Mouse (Mus musculus) CH12.LX (cell line): ENCODE results near the gene Rras2. TPM values are rescaled to one million over a fixed set of nuclear protein-coding genes. Genes with fewer than 3 reads are reported as not detected.

ENCODE experiments used
- DNase-seq: peaks from one replicate; pipeline ENCODE4 v3.0.0-alpha.2; 2013; ENCODE audit errors: extremely low read depth
- H3K27ac ChIP-seq: 2 replicates; pipeline ENCODE4 v1.5.1; 2012; ENCODE audit warnings: low read depth, mild to moderate bottlenecking, control low read depth, moderate library complexity; ENCODE audit not compliant: insufficient read depth
- H3K27me3 ChIP-seq: replicated peaks from 2 replicates; pipeline ENCODE3; 2012; ENCODE audit warnings: inconsistent platforms
- H3K36me3 ChIP-seq, 2 experiments: replicated peaks in 1 of 2; 2 replicates each; pipeline versions ENCODE3 to v1.6.1; 2012; ENCODE audit warnings: inconsistent platforms in 1 of 2, low read length in 1 of 2, mild to moderate bottlenecking in 1 of 2, mixed read lengths in 1 of 2, moderate library complexity in 1 of 2; ENCODE audit not compliant: control insufficient read depth in 1 of 2, insufficient read depth in 1 of 2
- H3K4me1 ChIP-seq, 2 experiments: 2 replicates each; pipeline ENCODE4 v1.6.1; 2012; ENCODE audit warnings: inconsistent platforms in 1 of 2, moderate library complexity in 1 of 2; ENCODE audit not compliant: insufficient read depth in 2 of 2, control insufficient read depth in 1 of 2
- H3K4me2 ChIP-seq: 2 replicates; pipeline ENCODE4 v1.6.1; 2012; ENCODE audit warnings: low read depth, mild to moderate bottlenecking, control low read depth; ENCODE audit not compliant: poor library complexity, insufficient read depth, severe bottlenecking
- H3K4me3 ChIP-seq, 3 experiments: fragments of 150-350 bp in 1 of 3; sonication (generic) in 1 of 3; replicated peaks in 1 of 3; 2 replicates each; pipeline versions ENCODE3 to v1.5.1; 2011 to 2012; ENCODE audit warnings: low read depth in 2 of 3, low read length in 2 of 3, mild to moderate bottlenecking in 2 of 3, moderate library complexity in 2 of 3, control low read depth in 1 of 3, improper control_type of control experiment in 1 of 3, inconsistent platforms in 1 of 3, mixed read lengths in 1 of 3; ENCODE audit not compliant: poor library complexity in 1 of 3
- H3K79me2 ChIP-seq: replicated peaks from 2 replicates; pipeline ENCODE4 v1.6.1; 2012; ENCODE audit warnings: mild to moderate bottlenecking, moderate library complexity; ENCODE audit not compliant: control insufficient read depth, poor library complexity, insufficient read depth, severe bottlenecking; ENCODE audit errors: extremely low read depth
- H3K9ac ChIP-seq: 2 replicates; pipeline ENCODE4 v1.6.1; 2012; ENCODE audit warnings: low read depth, mild to moderate bottlenecking, control low read depth, moderate library complexity; ENCODE audit not compliant: insufficient read depth
- H3K9me3 ChIP-seq: replicated peaks from 2 replicates; pipeline ENCODE3; 2012; ENCODE audit warnings: low read length, inconsistent platforms, mixed read lengths
- BHLHE40 ChIP-seq: IDR thresholded peaks from 2 replicates; pipeline ENCODE4 v1.6.1; 2011; ENCODE audit warnings: mild to moderate bottlenecking, low read depth, low read length, improper control_type of control experiment
- CHD2 ChIP-seq: IDR thresholded peaks from 2 replicates; pipeline ENCODE4 v1.6.1; 2011; ENCODE audit warnings: low read length, improper control_type of control experiment
- ETS1 ChIP-seq: conservative IDR thresholded peaks from 2 replicates; pipeline ENCODE4 v1.6.1; 2012; ENCODE audit warnings: low read depth, mild to moderate bottlenecking, inconsistent platforms, low read length, improper control_type of control experiment, moderate library complexity
- JUN ChIP-seq: IDR thresholded peaks from 2 replicates; pipeline ENCODE4 v1.6.1; 2011; ENCODE audit warnings: low read depth, mild to moderate bottlenecking, low read length, improper control_type of control experiment, moderate library complexity; ENCODE audit not compliant: insufficient read depth
- JUND ChIP-seq: conservative IDR thresholded peaks from 2 replicates; pipeline ENCODE4 v1.6.1; 2011; ENCODE audit warnings: low read depth, low read length, improper control_type of control experiment
- MAFK ChIP-seq: IDR thresholded peaks from 2 replicates; pipeline ENCODE4 v1.6.1; 2011; ENCODE audit warnings: low read length, improper control_type of control experiment; ENCODE audit not compliant: insufficient replicate concordance
- MAX ChIP-seq: IDR thresholded peaks from 2 replicates; pipeline ENCODE4 v1.6.1; 2011; ENCODE audit warnings: low read length, improper control_type of control experiment
- MAZ ChIP-seq: IDR thresholded peaks from 2 replicates; pipeline ENCODE4 v1.6.1; 2012; ENCODE audit warnings: low read depth, mild to moderate bottlenecking, inconsistent platforms, low read length, improper control_type of control experiment, moderate library complexity
- MYC ChIP-seq: IDR thresholded peaks from 2 replicates; pipeline ENCODE4 v1.6.1; 2011; ENCODE audit warnings: low read depth, mild to moderate bottlenecking, improper control_type of control experiment, low read length
- NELFE ChIP-seq: IDR thresholded peaks from 2 replicates; pipeline ENCODE4 v1.6.1; 2011; ENCODE audit warnings: low read depth, low read length, improper control_type of control experiment
- POLR2AphosphoS2 ChIP-seq: IDR thresholded peaks from 2 replicates; pipeline ENCODE4 v1.6.1; 2011; ENCODE audit warnings: low read depth, low read length, improper control_type of control experiment
- RAD21 ChIP-seq: IDR thresholded peaks from 2 replicates; pipeline ENCODE4 v1.6.1; 2011; ENCODE audit warnings: low read depth, mild to moderate bottlenecking, low read length, improper control_type of control experiment, moderate library complexity
- RCOR1 ChIP-seq: conservative IDR thresholded peaks from 2 replicates; pipeline ENCODE4 v1.6.1; 2012; ENCODE audit warnings: low read depth, mild to moderate bottlenecking, inconsistent platforms, low read length, improper control_type of control experiment
- SIN3A ChIP-seq: IDR thresholded peaks from 2 replicates; pipeline ENCODE4 v1.6.1; 2012; ENCODE audit warnings: low read length, improper control_type of control experiment, inconsistent platforms
- USF1 ChIP-seq: IDR thresholded peaks from 2 replicates; pipeline ENCODE4 v1.6.1; 2014; ENCODE audit warnings: low read depth, mild to moderate bottlenecking, inconsistent platforms, low read length, improper control_type of control experiment
- USF2 ChIP-seq: conservative IDR thresholded peaks from 2 replicates; pipeline ENCODE4 v1.6.1; 2011; ENCODE audit warnings: low read depth, low read length, improper control_type of control experiment
- ZKSCAN1 ChIP-seq: IDR thresholded peaks from 2 replicates; pipeline ENCODE4 v1.6.1; 2012; ENCODE audit warnings: low read depth, inconsistent platforms, low read length, improper control_type of control experiment, borderline replicate concordance
- dilution Hi-C: fragments of 300-500 bp; cut with MboI; formaldehyde crosslinking; loops from 2 replicates; pipeline ENCODE4 v1.14.3; 2020; ENCODE audit warnings: low sequenced_read_pairs; ENCODE audit not compliant: extremely low pct_unique_long_range_greater_than_20kb, extremely low pct_ligation_motif_present
- in situ Hi-C: fragments of 300-500 bp; cut with MboI; formaldehyde crosslinking; loops from 3 replicates; pipeline ENCODE4 v1.14.3; 2019; ENCODE audit warnings: low sequenced_read_pairs, low pct_ligation_motif_present, low pct_unique_long_range_greater_than_20kb, mixed read lengths
- polyA plus RNA-seq: library from polyadenylated mRNA; unstranded; fragments of >175 nt; gene quantifications from 2 replicates; pipeline ENCODE4 v1.2.1, GENCODE M21; 2012; ENCODE audit warnings: low read depth; ENCODE audit not compliant: insufficient read length
- total RNA-seq, 2 experiments: library from RNA; depleted of rRNA; stranded (reverse); fragments of 300-350 nt in 1 of 2; fragments of >200 nt in 1 of 2; gene quantifications; 2 replicates each; pipeline ENCODE4 v1.2.3; 2012 to 2014

Gene Rras2
- total and polyA plus RNA-seq, 3 experiments, result 11.2 to 36.0 (median 18.4) TPM

DNA sequence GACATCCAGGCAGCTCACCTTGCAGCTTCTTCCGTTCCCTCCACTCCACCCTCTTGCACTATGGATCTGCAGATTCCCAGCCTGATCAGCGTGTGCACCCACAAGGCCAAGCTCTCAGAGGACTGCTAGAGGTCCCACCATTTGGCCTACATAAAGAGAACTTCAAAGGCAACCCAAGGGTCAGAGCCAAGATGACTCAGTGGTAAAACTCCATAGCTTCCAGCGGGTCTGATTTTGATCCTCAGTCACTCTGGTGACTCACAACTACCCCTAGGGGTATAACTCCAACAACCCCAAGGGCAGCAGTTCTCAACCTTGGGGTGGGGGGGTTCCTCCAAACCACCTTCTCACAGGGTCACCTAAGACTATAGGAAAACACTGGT, 47.1 kb downstream of the Rras2 start:
- peaks cover 2% of the 10 kb centered on the region for H3K9me3 ChIP-seq
- in situ Hi-C loops (loop anchor here (25.0 kb wide), 1 partner anchor 567 kb away; the partner anchor contains the start of gene Calca), dilution Hi-C loops (no loop called here)
- H3K27me3 ChIP-seq, result no peaks in the 10 kb centered on the region
- peaks cover 0 to under 1% of the 10 kb centered on the region in 2 experiments for H3K36me3 ChIP-seq
- H3K4me2 ChIP-seq, result no peak overlapping the region
- no peaks in the 10 kb centered on the region for H3K79me2 ChIP-seq
- peak overlapping the region in 1 of 3 experiments; percentile 9 for H3K4me3 ChIP-seq
- H3K27ac ChIP-seq, result no peak overlapping the region
- peaks cover 13 to 59% of the 10 kb centered on the region in 2 experiments for H3K4me1 ChIP-seq
- DNase-seq, result no peak
- no peak overlapping the region for H3K9ac ChIP-seq
- no peak for TF ChIP-seq RCOR1
- TF ChIP-seq ETS1, result no peak
- no peak for TF ChIP-seq JUND
- no peak for TF ChIP-seq ZKSCAN1
- TF ChIP-seq USF2, result no peak
- TF ChIP-seq POLR2AphosphoS2, result no peak

DNA sequence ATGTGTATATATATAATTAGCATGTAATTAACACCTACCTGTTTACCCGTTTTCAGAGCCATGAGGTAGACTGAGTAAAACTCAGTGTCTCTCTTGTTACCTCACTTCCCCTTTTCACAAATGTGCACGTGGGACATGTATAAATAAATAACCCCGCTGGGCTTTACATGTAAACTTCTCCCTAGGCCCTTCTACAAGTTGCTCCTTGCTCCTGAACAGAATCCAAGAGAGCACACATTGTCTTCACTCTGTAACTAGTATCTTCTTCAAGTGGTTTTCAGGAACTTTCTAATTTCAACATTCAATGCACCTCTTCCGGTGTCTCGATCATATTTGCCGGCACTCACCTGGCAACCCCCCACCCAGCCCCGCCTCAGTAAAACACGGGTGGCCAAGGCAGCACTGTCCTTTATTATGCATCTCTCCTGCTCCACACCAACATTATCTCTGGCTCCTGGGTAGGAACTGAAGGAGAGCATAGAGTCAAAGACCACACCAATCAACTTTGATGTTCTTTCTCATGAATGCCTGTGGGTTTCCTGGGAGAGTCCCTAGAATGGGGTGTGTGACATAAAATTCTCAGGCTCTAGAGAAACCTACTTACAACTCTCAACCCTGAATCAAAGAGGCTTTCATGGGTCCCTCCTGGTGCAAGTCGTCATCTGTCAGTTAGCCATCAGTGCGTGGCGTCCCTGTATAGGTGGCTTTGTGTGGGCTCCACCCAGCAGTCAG, 47.7 kb downstream of the Rras2 start:
- no peaks in the 10 kb centered on the region for H3K27me3 ChIP-seq
- no peaks in the 10 kb centered on the region for H3K79me2 ChIP-seq
- peaks cover 13 to 59% of the 10 kb centered on the region in 2 experiments for H3K4me1 ChIP-seq
- peak overlapping the region; percentile 33 for H3K4me2 ChIP-seq
- peak; percentile 44 for DNase-seq
- no peak overlapping the region for H3K27ac ChIP-seq
- in situ Hi-C loops, result loop anchor here (5.0 to 25.0 kb wide), 2 partner anchors 142 to 567 kb away; partner anchors contain the start of gene Calca
- peaks cover 0 to 3% of the 10 kb centered on the region in 2 experiments for H3K36me3 ChIP-seq
- TF ChIP-seq CHD2 (no peak), MAZ (no peak), ETS1 (no peak), MAFK (no peak), USF1 (0 out of 2 replicates have a peak, but pooled peaks have one; percentile 2), BHLHE40 (peak; percentile 87), RAD21 (no peak), MYC (peak; percentile 46; the same call in 1 of the 2 replicates), NELFE (no peak), MAX (peak; percentile 64), SIN3A (no peak), JUN (no peak), JUND (no peak)
- dilution Hi-C loops, result no loop called here
- H3K9me3 ChIP-seq, result peaks cover 2% of the 10 kb centered on the region
- peak overlapping the region in 2 of 3 experiments; percentile 9 to 17 for H3K4me3 ChIP-seq
- no peak overlapping the region; the same call in 1 of the 2 replicates for H3K9ac ChIP-seq
